Mouse (Mus musculus) bone marrow, adult 2 months (tissue): ENCODE results near the gene Pex11b.

ENCODE experiments used
- CTCF ChIP-seq: fragments of 200-500 bp; IDR thresholded peaks from 2 replicates; pipeline ENCODE4 v1.5.1; 2011; ENCODE audit warnings: low read length, control low read depth; ENCODE audit not compliant: control insufficient read depth, insufficient read depth
- POLR2A ChIP-seq: fragments of 200-500 bp; IDR thresholded peaks from 2 replicates; pipeline ENCODE4 v1.6.1; 2011; ENCODE audit warnings: low read depth, mild to moderate bottlenecking, control low read depth, low read length, borderline replicate concordance; ENCODE audit not compliant: control insufficient read depth

DNA sequence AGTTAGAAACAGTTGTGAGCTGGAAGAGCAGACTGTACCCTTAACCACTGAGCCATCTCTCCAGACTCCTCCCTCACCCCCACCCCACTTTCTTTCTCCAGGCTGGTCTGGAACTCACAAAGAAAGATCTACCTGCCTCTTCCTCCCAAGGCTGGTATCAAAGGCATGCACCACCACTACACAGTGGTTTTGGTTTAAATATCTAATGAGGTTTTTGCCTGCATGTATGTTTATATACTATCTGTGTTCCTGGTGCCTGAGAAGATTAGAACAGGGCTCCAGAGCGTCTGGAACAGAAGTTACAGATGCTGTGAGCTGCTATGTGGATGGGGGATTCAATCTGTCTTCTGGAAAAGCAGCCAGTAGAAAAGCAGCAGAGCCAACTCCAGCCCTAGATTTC is 1.2 kb upstream of the Pex11b start:
- TF ChIP-seq CTCF, result no peak
- TF ChIP-seq POLR2A, result no peak
